Mouse (Mus musculus): Measurements from ENCODE around the gene Msl2.

DNA sequence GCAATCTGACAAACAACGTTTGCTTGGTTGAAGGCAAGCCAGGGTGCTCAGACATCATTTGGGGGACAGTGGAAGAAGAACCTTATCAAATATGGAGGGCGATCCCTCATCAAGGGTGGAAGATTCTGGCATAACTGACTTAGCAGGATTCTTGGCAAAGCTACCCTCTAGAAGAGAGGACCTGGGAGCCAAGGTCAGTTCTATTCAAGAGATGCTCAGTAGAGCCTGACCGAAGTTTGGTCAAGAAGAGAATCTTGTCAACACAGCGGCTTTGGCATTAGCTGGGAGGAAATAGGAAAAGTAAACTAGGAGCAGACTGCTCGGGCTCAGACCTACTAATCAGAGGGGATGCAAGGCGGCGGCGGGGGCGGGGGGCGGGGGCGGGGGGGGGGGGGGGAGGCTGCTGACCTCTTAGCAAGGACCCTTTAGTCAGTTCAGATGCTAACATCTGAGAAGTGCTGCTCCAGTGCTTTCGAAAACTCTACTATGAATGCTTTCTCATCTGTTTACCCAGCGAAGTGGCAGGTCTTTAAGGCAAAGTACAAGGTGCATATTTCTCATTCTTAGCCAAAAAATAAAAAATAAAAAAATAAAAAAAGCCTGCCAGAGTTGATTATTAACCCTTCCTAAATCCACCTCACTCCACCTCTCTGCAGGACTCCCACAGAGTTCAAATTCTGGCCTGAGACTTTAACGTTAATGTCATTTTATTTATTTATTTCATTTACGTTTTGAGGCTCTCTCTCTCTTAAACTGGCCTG, 37.9 kb upstream of the Msl2 start:
- no peak for TF ChIP-seq POLR2A (IDR thresholded peaks at IDR 0.05; ENCODE audit: low read depth, low read length)
- no peak for TF ChIP-seq CTCF (IDR thresholded peaks at IDR 0.05; ENCODE audit: borderline replicate concordance, insufficient read depth, low read length)
